7 mouse cellular contexts compared by ENCODE assay signal in genomic region chr4:107923803-107924194, GRCm38 (mm10). TPM values are rescaled to one million over a fixed set of nuclear protein-coding genes. Genes with fewer than 3 reads are reported as not detected.
DNase-seq lines count a peak whose midpoint lies in the region; ATAC-seq and TF ChIP-seq lines count a peak whose summit lies in the region.

No protein-coding gene starts in this region.

- DNase-seq in lung, postnatal 4 days: no peak
- no peak for DNase-seq in limb, embryonic 14.5 days (ENCODE audit: low spot score)
- DNase-seq in spleen, postnatal 14 days (ENCODE audit: low spot score in 2 of 2): no peak
- no peak for DNase-seq in cerebellum, adult 11-12 months

- no peaks in the 10 kb centered on the region for H3K36me3 ChIP-seq in lung, embryonic 15.5 days
- 0 out of 2 replicates have a peak, but pooled peaks cover 5% of the 10 kb centered on the region for H3K36me3 ChIP-seq in forebrain, embryonic 13.5 days (ENCODE audit: poor library complexity, severe bottlenecking)
- no peaks in the 10 kb centered on the region for H3K36me3 ChIP-seq in limb, embryonic 14.5 days (ENCODE audit: control insufficient read depth, insufficient read depth, low read length)
- no peaks in the 10 kb centered on the region for H3K36me3 ChIP-seq in stomach, embryonic 14.5 days (ENCODE audit: control insufficient read depth, insufficient read depth, low read length)

- TF ChIP-seq POLR2A in limb, embryonic 14.5 days (IDR thresholded peaks at IDR 0.05; ENCODE audit: borderline replicate concordance, extremely low read depth, insufficient read depth, insufficient read length): no peak

- H3K4me1 ChIP-seq in lung, embryonic 15.5 days: peaks cover 24% of the 10 kb centered on the region
- peaks cover 16% of the 10 kb centered on the region for H3K4me1 ChIP-seq in forebrain, embryonic 13.5 days
- peaks cover 8% of the 10 kb centered on the region; the same call in 1 of the 2 replicates for H3K4me1 ChIP-seq in limb, embryonic 14.5 days (ENCODE audit: control insufficient read depth, insufficient read depth, low read length)
- peaks cover 14% of the 10 kb centered on the region; the same call in 1 of the 2 replicates for H3K4me1 ChIP-seq in stomach, embryonic 14.5 days (ENCODE audit: control insufficient read depth, insufficient read depth, low read length)

- 44% methylated on average over 7 of the region's 7 CpGs for WGBS in lung, embryonic 15.5 days
- 47% methylated on average over 7 of the region's 7 CpGs for WGBS in forebrain, embryonic 13.5 days
- WGBS in limb, embryonic 14.5 days: 38% methylated on average over 7 of the region's 7 CpGs
- 54% methylated on average over 7 of the region's 7 CpGs for WGBS in stomach, embryonic 14.5 days

- H3K4me3 ChIP-seq in lung, embryonic 15.5 days: peak overlapping the region; percentile 92
- peak overlapping the region; percentile 75 for H3K4me3 ChIP-seq in forebrain, embryonic 13.5 days
- H3K4me3 ChIP-seq in limb, embryonic 14.5 days (replicated peaks; ENCODE audit: low read length): peak overlapping the region; percentile 77
- H3K4me3 ChIP-seq in stomach, embryonic 14.5 days (ENCODE audit: low read depth, low read length): peak overlapping the region; percentile 87

- no peaks in the 10 kb centered on the region for H3K27me3 ChIP-seq in lung, embryonic 15.5 days
- no peaks in the 10 kb centered on the region for H3K27me3 ChIP-seq in forebrain, embryonic 13.5 days
- H3K27me3 ChIP-seq in limb, embryonic 14.5 days (ENCODE audit: control insufficient read depth, insufficient read depth, low read length): no peaks in the 10 kb centered on the region
- H3K27me3 ChIP-seq in stomach, embryonic 14.5 days (ENCODE audit: control insufficient read depth, insufficient read depth, low read length): no peaks in the 10 kb centered on the region

- peak; percentile 24; the same call in 1 of the 2 replicates for ATAC-seq in lung, embryonic 15.5 days (ENCODE audit: borderline replicate concordance, extremely low read depth, low FRiP score, low TSS enrichment)
- ATAC-seq in forebrain, embryonic 13.5 days: no peak; the same call in 1 of the 2 replicates
- peak; percentile 21; the same call in 1 of the 2 replicates for ATAC-seq in limb, embryonic 14.5 days (ENCODE audit: low FRiP score, low read depth)
- ATAC-seq in stomach, embryonic 14.5 days (ENCODE audit: insufficient number of reproducible peaks, insufficient read depth, low FRiP score, low read depth): no peak; the same call in 1 of the 2 replicates

- H3K4me2 ChIP-seq in lung, embryonic 15.5 days: peak overlapping the region; percentile 77
- peak overlapping the region; percentile 81 for H3K4me2 ChIP-seq in forebrain, embryonic 13.5 days
- peak overlapping the region; percentile 68 for H3K4me2 ChIP-seq in limb, embryonic 14.5 days (replicated peaks; ENCODE audit: low read depth, low read length, severe bottlenecking)
- peak overlapping the region; percentile 72 for H3K4me2 ChIP-seq in stomach, embryonic 14.5 days (replicated peaks; ENCODE audit: low read depth, low read length)

- H3K9me3 ChIP-seq in lung, embryonic 15.5 days: no peaks in the 10 kb centered on the region
- H3K9me3 ChIP-seq in forebrain, embryonic 13.5 days (replicated peaks): no peaks in the 10 kb centered on the region
- no peaks in the 10 kb centered on the region for H3K9me3 ChIP-seq in limb, embryonic 14.5 days (ENCODE audit: control insufficient read depth, low read length)
- no peaks in the 10 kb centered on the region for H3K9me3 ChIP-seq in stomach, embryonic 14.5 days (ENCODE audit: control insufficient read depth, low read depth, low read length)

- H3K27ac ChIP-seq in lung, embryonic 15.5 days: peak overlapping the region; percentile 86
- no peak overlapping the region for H3K27ac ChIP-seq in forebrain, embryonic 13.5 days
- peak overlapping the region; percentile 10 for H3K27ac ChIP-seq in limb, embryonic 14.5 days (replicated peaks; ENCODE audit: low read depth, low read length)
- no peak overlapping the region for H3K27ac ChIP-seq in stomach, embryonic 14.5 days (ENCODE audit: low read length)

- no peak overlapping the region for H3K9ac ChIP-seq in lung, embryonic 15.5 days
- no peak overlapping the region for H3K9ac ChIP-seq in forebrain, embryonic 13.5 days
- 0 out of 2 replicates have a peak overlapping the region, but pooled peaks have one; percentile 82 for H3K9ac ChIP-seq in limb, embryonic 14.5 days (ENCODE audit: low read depth, low read length, severe bottlenecking)
- H3K9ac ChIP-seq in stomach, embryonic 14.5 days (replicated peaks; ENCODE audit: low read depth, low read length): peak overlapping the region; percentile 89; the same call in 1 of the 2 replicates

RNA-seq across cellular contexts. Expression of gene Cpt2, which starts 0.4 kb away (rescaled TPM):
- 43.8 and 45.0 TPM in 2 replicates for polyA plus RNA-seq in lung, embryonic 15.5 days (2015; fragmentation: Nextera tagmentation; extraction: Ambion mirVana)
- 19.4 and 19.8 TPM in 2 replicates for polyA plus RNA-seq in forebrain, embryonic 13.5 days (2015; fragmentation: Nextera tagmentation; extraction: Ambion mirVana)
- 25.4 and 29.2 TPM in 2 replicates for polyA plus RNA-seq in limb, embryonic 14.5 days (2012; rRNA removed)
- 27.5 and 32.7 TPM in 2 replicates for polyA plus RNA-seq in limb, embryonic 14.5 days (2014; fragmentation: Nextera tagmentation; extraction: Ambion mirVana)
- polyA plus RNA-seq in stomach, embryonic 14.5 days (2014; fragmentation: Nextera tagmentation; extraction: Ambion mirVana): 44.2 and 48.3 TPM in 2 replicates

RNA-seq across cellular contexts. Expression of gene 0610037L13Rik, which starts 34.2 kb away (rescaled TPM):
- polyA plus RNA-seq in lung, embryonic 15.5 days (2015; fragmentation: Nextera tagmentation; extraction: Ambion mirVana): 121 and 128 TPM in 2 replicates
- 116 and 118 TPM in 2 replicates for polyA plus RNA-seq in forebrain, embryonic 13.5 days (2015; fragmentation: Nextera tagmentation; extraction: Ambion mirVana)
- 139 and 189 TPM in 2 replicates for polyA plus RNA-seq in limb, embryonic 14.5 days (2012; rRNA removed)
- 159 and 163 TPM in 2 replicates for polyA plus RNA-seq in limb, embryonic 14.5 days (2014; fragmentation: Nextera tagmentation; extraction: Ambion mirVana)
- polyA plus RNA-seq in stomach, embryonic 14.5 days (2014; fragmentation: Nextera tagmentation; extraction: Ambion mirVana): 147 and 148 TPM in 2 replicates

RNA-seq across cellular contexts. Expression of gene Magoh, which starts 44.2 kb away (rescaled TPM):
- 189 and 210 TPM in 2 replicates for polyA plus RNA-seq in lung, embryonic 15.5 days (2015; fragmentation: Nextera tagmentation; extraction: Ambion mirVana)
- 196 and 224 TPM in 2 replicates for polyA plus RNA-seq in forebrain, embryonic 13.5 days (2015; fragmentation: Nextera tagmentation; extraction: Ambion mirVana)
- polyA plus RNA-seq in limb, embryonic 14.5 days (2012; rRNA removed): 150 and 252 TPM in 2 replicates
- 186 and 199 TPM in 2 replicates for polyA plus RNA-seq in limb, embryonic 14.5 days (2014; fragmentation: Nextera tagmentation; extraction: Ambion mirVana)
- polyA plus RNA-seq in stomach, embryonic 14.5 days (2014; fragmentation: Nextera tagmentation; extraction: Ambion mirVana): 194 and 195 TPM in 2 replicates

RNA-seq across cellular contexts. Expression of gene Slc1a7, which starts 44.3 kb away (rescaled TPM):
- polyA plus RNA-seq in lung, embryonic 15.5 days (2015; fragmentation: Nextera tagmentation; extraction: Ambion mirVana): 0.10 TPM in 1 of 2 replicates, not detected in the other
- polyA plus RNA-seq in forebrain, embryonic 13.5 days (2015; fragmentation: Nextera tagmentation; extraction: Ambion mirVana): not detected in 2 replicates
- polyA plus RNA-seq in limb, embryonic 14.5 days (2012; rRNA removed): 0.16 and 0.29 TPM in 2 replicates
- 0.07 TPM in 1 of 2 replicates, not detected in the other for polyA plus RNA-seq in limb, embryonic 14.5 days (2014; fragmentation: Nextera tagmentation; extraction: Ambion mirVana)
- 0.41 TPM in 1 of 2 replicates, not detected in the other for polyA plus RNA-seq in stomach, embryonic 14.5 days (2014; fragmentation: Nextera tagmentation; extraction: Ambion mirVana)

Comparison
In these comparisons a context has a peak if more than half of its experiments do, and no peak if none do; other contexts are left out.
1. ATAC-seq: peak in lung, embryonic 15.5 days (single experiment) and limb, embryonic 14.5 days (single experiment); none in forebrain, embryonic 13.5 days (single experiment) and stomach, embryonic 14.5 days (single experiment).
2. H3K27ac ChIP-seq: peak in lung, embryonic 15.5 days (single experiment) and limb, embryonic 14.5 days (single experiment); none in forebrain, embryonic 13.5 days (single experiment) and stomach, embryonic 14.5 days (single experiment).
3. H3K9ac ChIP-seq: peak in limb, embryonic 14.5 days (single experiment) and stomach, embryonic 14.5 days (single experiment); none in lung, embryonic 15.5 days (single experiment) and forebrain, embryonic 13.5 days (single experiment).
4. Peak in every context shown above with its lines, with median percentiles within 50 percentile points of each other: H3K4me2 ChIP-seq and H3K4me3 ChIP-seq.